Mouse (Mus musculus) ES-E14 (cell line): ENCODE results near the gene Cdc7. TPM values are rescaled to one million over a fixed set of nuclear protein-coding genes. Genes with fewer than 3 reads are reported as not detected.

Experiments
- DNase-seq: peaks from one replicate; pipeline ENCODE4 v3.0.0-alpha.2; 2013; ENCODE audit warnings: low read depth, low spot score
- H3K27ac ChIP-seq: 2 replicates; pipeline ENCODE4 v1.5.1; 2012; ENCODE audit warnings: low read depth, mild to moderate bottlenecking, low read length, moderate library complexity, mixed read lengths; ENCODE audit not compliant: poor library complexity, insufficient read depth, severe bottlenecking
- H3K36me3 ChIP-seq: 2 replicates; pipeline ENCODE4 v1.6.1; 2012; ENCODE audit warnings: mild to moderate bottlenecking, low read length, moderate library complexity, mixed read lengths; ENCODE audit not compliant: control insufficient read depth, poor library complexity, insufficient read depth, severe bottlenecking
- H3K4me1 ChIP-seq, 2 experiments: fragments of 150-350 bp in 1 of 2; sonication (generic) in 1 of 2; 2 replicates each; pipeline ENCODE4 v1.6.1; 2012; ENCODE audit warnings: low read length in 2 of 2, mild to moderate bottlenecking in 1 of 2, mixed read lengths in 1 of 2; ENCODE audit not compliant: control insufficient read depth in 2 of 2, insufficient read depth in 2 of 2, poor library complexity in 1 of 2
- H3K4me3 ChIP-seq, 2 experiments: fragments of 150-350 bp in 1 of 2; sonication (generic) in 1 of 2; 2 replicates each; pipeline ENCODE4 v1.5.1; 2012; ENCODE audit warnings: low read length in 2 of 2, low read depth in 1 of 2, mild to moderate bottlenecking in 1 of 2, mixed read lengths in 1 of 2; ENCODE audit not compliant: insufficient read depth in 1 of 2, poor library complexity in 1 of 2, severe bottlenecking in 1 of 2
- H3K9ac ChIP-seq: 2 replicates; pipeline ENCODE4 v1.6.1; 2012; ENCODE audit warnings: low read depth, mild to moderate bottlenecking, low read length, mixed read lengths; ENCODE audit not compliant: poor library complexity, insufficient read depth, severe bottlenecking
- H3K9me3 ChIP-seq: fragments of 150-350 bp; sonication (generic); 2 replicates; pipeline ENCODE4 v1.6.1; 2012; ENCODE audit warnings: low read depth, mild to moderate bottlenecking, low read length; ENCODE audit not compliant: control insufficient read depth, insufficient read depth
- CHD2 ChIP-seq: IDR thresholded peaks from 2 replicates; pipeline ENCODE4 v1.6.1; 2014; ENCODE audit warnings: mild to moderate bottlenecking, low read depth, low read length, inconsistent platforms
- HCFC1 ChIP-seq: IDR thresholded peaks from 2 replicates; pipeline ENCODE4 v1.6.1; 2012; ENCODE audit warnings: low read length, inconsistent platforms, borderline replicate concordance; ENCODE audit not compliant: insufficient read depth
- MAFK ChIP-seq: IDR thresholded peaks from 2 replicates; pipeline ENCODE4 v1.6.1; 2014; ENCODE audit warnings: mild to moderate bottlenecking, low read depth, low read length, inconsistent platforms; ENCODE audit not compliant: insufficient read depth
- ZC3H11A ChIP-seq: IDR thresholded peaks from 2 replicates; pipeline ENCODE4 v1.6.1; 2012; ENCODE audit warnings: low read depth, mild to moderate bottlenecking, inconsistent platforms, low read length, borderline replicate concordance
- ZNF384 ChIP-seq: IDR thresholded peaks from 2 replicates; pipeline ENCODE4 v1.6.1; 2012; ENCODE audit warnings: low read depth, low read length, inconsistent platforms
- in situ Hi-C, 2 experiments: fragments of 600-800 bp; cut with MboI; formaldehyde crosslinking; loops; one replicate each; pipeline ENCODE4 v1.15.1; 2025; ENCODE audit warnings: low sequenced_read_pairs in 2 of 2, inconsistent platforms in 1 of 2; ENCODE audit not compliant: unreplicated experiment in 2 of 2
- total RNA-seq: library from RNA; depleted of rRNA; stranded (reverse); fragments of 300-350 nt; gene quantifications from 2 replicates; pipeline ENCODE4 v1.2.3, GENCODE M21; 2012; rRNA removed

Gene Cdc7
- total RNA-seq: 25.0 and 25.3 TPM in 2 replicates

GRCm38 (mm10) chr5:106963584-106964512 lies at the start of gene Cdc7:
Gene Cdc7, plus strand, starts transcription at chr5:106964322.
- Histone ChIP-seq H3K4me1 (peaks cover 0 to 5% of the 10 kb centered on the region in 2 experiments; a peak in 2 of 4 replicates), H3K36me3 (peaks cover 8% of the 10 kb centered on the region), H3K9me3 (no peaks in the 10 kb centered on the region), H3K4me3 (peak within 1 kb of the TSS; percentile 86 to 91), H3K9ac (peak within 1 kb of the TSS; percentile 97), H3K27ac (peak within 1 kb of the TSS; percentile 52; the same call in 1 of the 2 replicates)
- peak; percentile 90 for DNase-seq
- TF ChIP-seq HCFC1 (peak; percentile 57; the same call in 1 of the 2 replicates), ZNF384 (no peak)
- in situ Hi-C loops: no loop called here

GRCm38 (mm10) chr5:106919315-106919714 lies 44.8 kb upstream of the Cdc7 start:
- Histone ChIP-seq H3K4me3 (no peak overlapping the region), H3K9ac (no peak overlapping the region), H3K9me3 (no peaks in the 10 kb centered on the region), H3K4me1 (no peaks in the 10 kb centered on the region), H3K27ac (no peak overlapping the region), H3K36me3 (no peaks in the 10 kb centered on the region)
- TF ChIP-seq CHD2: no peak
- no peak for TF ChIP-seq ZC3H11A
- TF ChIP-seq HCFC1: no peak
- TF ChIP-seq ZNF384: no peak
- DNase-seq: no peak
- in situ Hi-C loops: no loop called here

- H3K4me3 ChIP-seq: peak within 1 kb of the TSS; percentile 80 to 92
- TF ChIP-seq MAFK: no peak
- no peak for TF ChIP-seq CHD2
- peak; percentile 31; the same call in 1 of the 2 replicates for TF ChIP-seq HCFC1
- TF ChIP-seq ZC3H11A: no peak
- no peak for TF ChIP-seq ZNF384
- H3K27ac ChIP-seq: no peak within 1 kb of the TSS
These were observed 38.4 kb upstream of the Cdc7 start, which contains the start of gene Hfm1 for GRCm38 (mm10) chr5:106925488-106926368. Gene Hfm1, minus strand, starts transcription at chr5:106926321.

GRCm38 (mm10) chr5:106926369-106926686 lies 37.8 kb upstream of the Cdc7 start:
- H3K4me1 ChIP-seq: no peaks in the 10 kb centered on the region
- TF ChIP-seq CHD2: no peak
- no peak for TF ChIP-seq ZC3H11A
- no peak for TF ChIP-seq HCFC1
- TF ChIP-seq MAFK: no peak
- no peak for TF ChIP-seq ZNF384
- peak overlapping the region; percentile 80 to 92 for H3K4me3 ChIP-seq
- H3K9ac ChIP-seq: peak overlapping the region; percentile 77
- DNase-seq: no peak
- H3K36me3 ChIP-seq: no peaks in the 10 kb centered on the region
- no peak overlapping the region for H3K27ac ChIP-seq
- H3K9me3 ChIP-seq: no peaks in the 10 kb centered on the region
- in situ Hi-C loops: no loop called here

More at GRCm38 (mm10) chr5:106925488-106926368, 38.4 kb upstream of the Cdc7 start, which contains the start of gene Hfm1:
- H3K9me3 ChIP-seq: no peaks in the 10 kb centered on the region
- H3K4me1 ChIP-seq: no peaks in the 10 kb centered on the region
- peak within 1 kb of the TSS; percentile 77 for H3K9ac ChIP-seq
- in situ Hi-C loops: no loop called here
- no peaks in the 10 kb centered on the region for H3K36me3 ChIP-seq
- peak; percentile 41 for DNase-seq
